Mouse (Mus musculus) kidney, adult 8-10 months (tissue): ENCODE data around the gene Ephx1.
"Not testable (repeated sequence)": the region's sequence is repeated elsewhere in the genome, so short reads cannot be mapped to it uniquely, and the experiment has no call there.

Source experiments
- DNase-seq, 2 experiments: peaks; one replicate each; pipeline ENCODE4 v3.0.0; 2022

Ephx1 gene

DNA sequence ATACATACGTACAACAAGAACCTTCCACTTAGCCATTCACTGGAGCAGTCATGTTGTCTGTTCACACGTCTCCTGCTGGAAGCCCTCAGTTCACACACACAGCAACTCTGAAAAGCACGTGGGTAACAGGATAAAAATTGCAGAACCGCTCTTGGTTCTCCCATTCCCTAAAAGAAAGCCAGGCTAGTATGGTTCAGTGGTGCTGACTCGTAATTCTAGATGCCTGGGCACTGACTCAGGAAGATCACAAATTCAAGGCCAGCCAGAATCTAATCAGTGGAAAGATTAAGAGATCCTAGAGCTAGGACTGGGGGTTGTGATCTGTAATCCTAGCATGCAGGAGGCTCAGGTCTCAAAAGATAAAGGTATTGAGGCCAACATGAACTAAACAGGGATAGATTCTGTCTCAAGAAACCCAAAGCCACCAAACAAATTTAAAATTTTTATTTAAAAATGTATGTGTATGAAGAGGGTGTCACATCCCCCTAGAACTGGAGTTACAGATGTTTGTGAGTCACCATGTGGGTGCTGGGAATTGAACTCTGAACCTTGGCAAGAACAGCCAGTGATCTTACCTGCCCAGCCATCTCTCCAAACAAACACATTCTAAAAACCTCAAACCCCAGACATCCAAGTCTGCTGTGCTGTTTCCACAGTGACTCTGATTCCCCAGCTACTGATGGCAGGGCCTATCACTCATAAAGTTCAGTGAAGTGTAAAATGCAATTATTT, at the start of gene Ephx1:
TSS of gene Ephx1 (minus strand) at position 149 of the 732 bp plus-strand sequence.
- DNase-seq, result no peak

DNA sequence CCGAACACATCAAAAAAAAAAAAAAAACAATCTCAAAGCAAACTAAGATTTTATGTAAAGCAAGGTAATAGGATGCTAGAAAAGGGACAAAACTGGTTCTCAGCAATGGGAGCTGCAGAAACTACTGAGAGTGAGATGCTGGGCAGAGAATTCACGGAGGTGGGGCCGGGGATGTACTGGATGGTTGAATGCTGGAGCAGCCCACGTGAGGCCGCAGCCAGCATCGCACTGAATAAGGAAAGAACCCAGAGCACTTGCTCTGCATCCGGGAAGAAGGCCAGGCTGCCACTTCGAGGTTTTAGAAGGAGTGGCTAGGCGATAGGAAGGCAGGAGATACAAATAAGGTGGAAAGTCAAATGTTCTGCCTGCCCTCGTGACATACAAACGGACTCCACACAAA, 49.0 kb upstream of the Ephx1 start:
- no peak for DNase-seq

DNA sequence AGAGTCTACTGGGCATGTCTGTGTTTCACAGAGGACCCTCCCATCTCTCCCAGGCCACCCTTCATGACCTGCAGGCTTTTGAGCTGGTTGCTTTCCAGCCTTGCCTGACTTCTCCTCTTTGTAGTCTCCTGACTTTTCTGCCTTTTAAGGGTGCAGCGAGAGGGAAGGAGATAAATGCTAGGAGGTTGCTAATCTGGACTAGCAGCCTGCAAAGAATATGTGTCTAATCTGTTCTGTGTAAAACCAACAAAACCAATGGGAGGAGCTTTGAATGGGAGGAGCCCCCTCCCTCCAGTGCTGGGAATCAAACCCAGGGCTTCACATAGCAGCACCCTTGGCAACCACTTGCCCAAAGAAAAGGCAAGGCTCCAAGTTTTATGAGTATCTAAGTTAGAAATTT, 47.6 kb upstream of the Ephx1 start:
- DNase-seq, result no peak

DNA sequence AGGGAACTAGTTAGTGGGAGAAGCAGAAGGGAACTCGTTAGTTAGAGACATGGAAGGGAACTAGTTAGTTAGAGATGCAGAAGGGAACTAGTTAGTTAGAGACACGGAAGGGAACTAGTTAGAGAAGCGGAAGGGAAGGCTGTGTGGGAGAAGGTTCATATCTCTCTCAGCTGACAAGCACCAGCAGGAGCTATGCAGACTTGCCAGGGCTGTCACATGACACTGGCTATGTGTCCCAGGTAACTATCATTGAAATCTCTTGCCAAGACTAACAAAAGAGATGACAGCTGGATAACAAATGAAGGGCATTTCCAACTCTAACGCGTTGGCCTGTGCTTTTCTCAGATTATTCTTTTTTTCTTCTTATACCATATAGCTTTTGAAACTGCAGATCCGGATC, 43.9 kb upstream of the Ephx1 start:
- no peak for DNase-seq

DNA sequence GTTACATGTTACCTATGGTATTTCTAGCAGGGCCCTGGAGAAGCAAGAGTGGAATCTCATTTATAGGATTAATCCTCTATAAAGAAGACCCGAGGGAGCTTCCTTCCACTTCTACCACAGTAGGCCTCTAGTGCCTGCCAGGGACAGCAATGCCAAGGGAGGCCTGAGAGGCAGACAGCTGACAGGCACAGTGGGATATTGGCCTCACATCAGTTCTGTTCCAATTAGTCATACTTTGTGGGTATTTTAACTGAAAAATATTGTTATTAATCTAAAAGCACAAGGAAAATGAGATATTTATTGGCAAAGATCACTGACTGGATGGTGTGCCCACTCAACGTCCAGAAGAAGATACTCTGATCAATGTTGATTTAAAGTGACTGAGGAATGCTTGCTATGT, 43.3 kb upstream of the Ephx1 start:
- no peak for DNase-seq

DNA sequence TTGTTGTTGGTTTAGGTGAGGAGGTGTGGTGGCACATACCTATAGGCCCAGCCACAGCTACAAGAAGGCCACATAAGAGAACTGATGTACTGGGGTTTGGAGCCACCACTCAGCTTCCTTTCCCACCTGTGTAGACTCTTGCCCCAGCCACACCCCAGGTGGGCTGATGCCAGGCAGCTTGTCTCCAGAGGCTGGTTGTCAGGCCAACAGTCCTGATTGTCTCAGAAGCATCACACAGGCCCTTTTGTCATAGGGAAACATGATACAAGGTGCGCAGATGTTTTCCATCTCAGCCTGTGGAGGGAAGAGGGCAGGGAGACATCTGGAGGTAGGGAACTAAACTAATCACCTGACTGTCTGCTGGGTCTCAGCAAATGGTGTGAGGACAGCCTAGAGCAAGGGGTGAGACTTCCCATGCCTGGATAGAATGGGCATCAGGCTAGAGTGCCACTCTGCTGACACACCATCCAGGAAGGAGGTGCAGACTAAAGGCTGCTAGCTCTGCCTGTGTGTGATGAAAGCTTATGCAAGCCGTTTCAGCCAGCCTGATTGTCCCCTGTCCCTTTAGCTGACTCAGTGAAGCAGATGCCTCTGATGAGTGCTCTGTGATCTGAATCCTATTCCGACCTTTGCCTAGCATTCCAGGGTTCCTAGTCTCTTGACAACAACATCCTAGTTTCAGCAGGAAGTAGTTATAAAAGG, 41.2 kb upstream of the Ephx1 start:
- no peak for DNase-seq

DNA sequence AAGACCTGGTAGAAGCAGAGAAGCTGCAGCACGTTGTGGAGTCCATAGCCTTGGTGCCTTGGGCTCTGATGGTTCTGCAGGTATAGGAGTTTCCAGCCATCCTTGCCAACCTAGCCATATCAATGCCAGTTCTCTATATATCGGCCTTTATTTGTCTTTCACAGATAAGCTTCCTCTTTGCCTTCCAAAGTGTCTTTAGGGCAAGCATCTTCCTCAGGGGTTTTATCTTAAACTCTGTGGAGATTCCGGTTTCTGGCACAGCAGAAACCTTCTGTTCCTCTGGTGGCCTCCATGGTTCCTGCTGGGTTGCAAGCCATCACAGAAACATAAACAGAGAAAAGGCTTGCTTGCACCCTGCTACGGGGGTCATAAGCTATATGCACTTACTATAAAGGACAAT, 32.2 kb upstream of the Ephx1 start:
- no peak for DNase-seq

DNA sequence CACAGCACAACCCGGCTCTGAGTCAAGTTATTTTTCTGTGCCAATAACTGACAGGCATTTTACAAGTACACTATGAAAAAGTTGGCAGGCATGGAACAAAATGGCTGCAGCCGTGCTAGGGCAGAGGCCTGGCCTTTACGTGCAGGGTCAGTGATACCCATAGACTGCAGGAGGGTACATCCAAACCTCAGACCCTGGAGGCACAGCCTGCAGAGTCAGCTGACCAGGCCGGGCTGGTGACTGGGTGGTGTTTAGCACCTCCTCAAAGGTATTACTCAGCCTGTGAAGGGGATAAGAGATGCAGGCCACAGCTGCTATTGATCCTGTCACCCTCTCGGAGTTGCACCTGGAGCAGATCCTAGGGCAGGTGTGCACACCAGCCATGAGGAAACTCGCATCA, 30.2 kb upstream of the Ephx1 start, which contains the start of gene 9130409I23Rik:
TSS of gene 9130409I23Rik (plus strand) at position 301 of the 400 bp plus-strand sequence.
- DNase-seq, result no peak

DNA sequence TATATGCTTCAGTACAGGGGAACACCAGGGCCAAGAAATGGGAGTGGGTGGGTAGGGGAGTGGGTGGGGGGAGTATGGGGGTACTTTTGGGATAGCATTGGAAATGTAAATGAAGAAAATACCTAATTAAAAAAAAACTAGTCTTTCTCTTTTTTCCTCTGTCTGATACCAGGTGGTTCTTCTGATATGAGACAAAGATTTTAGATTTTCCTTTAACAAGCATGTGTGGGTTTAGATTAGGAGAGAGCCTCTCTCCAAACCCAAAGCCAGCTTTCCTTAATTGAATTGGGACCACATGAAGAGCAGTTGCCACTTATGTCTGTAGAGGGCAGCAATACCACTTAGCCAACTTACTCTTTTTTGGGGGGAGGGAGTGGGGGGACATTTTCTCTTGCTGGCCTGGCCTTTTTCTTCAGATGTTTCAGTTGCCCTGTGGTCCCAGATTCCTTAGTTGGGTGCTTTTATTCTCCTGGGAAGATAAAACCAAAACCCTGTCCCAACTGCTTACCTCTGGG, 28.7 kb upstream of the Ephx1 start:
- no peak for DNase-seq

DNA sequence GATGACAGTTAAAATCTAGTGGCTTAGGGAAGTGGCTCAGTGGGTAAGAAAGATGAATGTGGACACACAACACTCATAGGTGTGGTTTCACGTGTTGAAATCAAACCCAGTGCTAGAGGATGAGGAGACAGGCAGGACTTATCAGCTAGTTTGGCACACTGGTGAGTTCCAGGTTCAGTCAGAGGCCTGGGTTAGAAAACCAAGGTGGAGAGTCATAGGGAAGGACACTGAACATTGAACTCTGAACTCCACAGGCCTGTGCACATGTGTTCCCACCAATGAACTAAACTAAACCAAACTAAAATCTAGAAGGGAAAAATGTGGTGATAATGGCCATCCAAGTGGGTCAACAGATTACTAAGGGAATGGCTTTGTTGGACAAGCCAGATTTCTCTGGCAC, 26.8 kb upstream of the Ephx1 start:
- DNase-seq, result no peak

DNA sequence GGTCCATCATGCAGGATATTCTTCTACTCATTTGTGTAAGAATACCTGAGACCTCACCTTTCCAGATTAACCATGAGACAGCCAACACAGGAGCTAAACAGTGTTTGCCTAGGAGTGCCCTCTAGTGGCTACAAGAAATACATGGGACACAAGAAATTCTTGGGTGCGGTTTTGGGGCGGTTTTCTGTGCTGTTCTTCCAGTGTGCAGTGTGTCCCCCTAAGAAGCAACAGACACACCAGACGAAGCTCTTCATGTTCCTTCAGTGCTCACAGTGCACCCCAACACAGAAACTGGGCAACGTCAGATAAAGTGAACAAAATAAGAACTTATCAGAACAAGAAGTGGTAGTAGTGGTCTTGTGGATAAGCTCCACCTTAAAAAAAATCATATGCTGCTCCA, 18.9 kb upstream of the Ephx1 start:
- DNase-seq, result peak in 1 of 2 experiments; percentile 22

DNA sequence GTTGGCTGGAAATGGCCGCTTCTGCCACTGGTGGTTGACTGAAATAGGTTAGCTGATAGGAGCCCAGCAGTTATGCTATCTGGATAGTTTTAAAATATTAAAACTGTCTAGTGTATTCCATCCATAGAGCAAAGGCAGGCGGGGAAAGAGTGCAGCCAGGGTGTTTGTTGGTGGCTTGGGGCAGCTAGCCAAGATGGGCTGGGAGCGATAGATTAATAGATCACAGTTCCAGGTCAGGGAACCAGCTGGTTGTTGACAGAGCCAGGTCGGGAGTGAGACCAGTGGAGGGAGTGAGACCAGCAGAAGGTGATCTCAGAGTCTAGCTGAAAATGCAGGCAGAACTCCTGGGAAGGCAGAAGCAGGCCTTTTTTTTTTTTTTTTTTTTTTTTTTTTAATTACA, 16.9 kb upstream of the Ephx1 start:
- no peak for DNase-seq

DNA sequence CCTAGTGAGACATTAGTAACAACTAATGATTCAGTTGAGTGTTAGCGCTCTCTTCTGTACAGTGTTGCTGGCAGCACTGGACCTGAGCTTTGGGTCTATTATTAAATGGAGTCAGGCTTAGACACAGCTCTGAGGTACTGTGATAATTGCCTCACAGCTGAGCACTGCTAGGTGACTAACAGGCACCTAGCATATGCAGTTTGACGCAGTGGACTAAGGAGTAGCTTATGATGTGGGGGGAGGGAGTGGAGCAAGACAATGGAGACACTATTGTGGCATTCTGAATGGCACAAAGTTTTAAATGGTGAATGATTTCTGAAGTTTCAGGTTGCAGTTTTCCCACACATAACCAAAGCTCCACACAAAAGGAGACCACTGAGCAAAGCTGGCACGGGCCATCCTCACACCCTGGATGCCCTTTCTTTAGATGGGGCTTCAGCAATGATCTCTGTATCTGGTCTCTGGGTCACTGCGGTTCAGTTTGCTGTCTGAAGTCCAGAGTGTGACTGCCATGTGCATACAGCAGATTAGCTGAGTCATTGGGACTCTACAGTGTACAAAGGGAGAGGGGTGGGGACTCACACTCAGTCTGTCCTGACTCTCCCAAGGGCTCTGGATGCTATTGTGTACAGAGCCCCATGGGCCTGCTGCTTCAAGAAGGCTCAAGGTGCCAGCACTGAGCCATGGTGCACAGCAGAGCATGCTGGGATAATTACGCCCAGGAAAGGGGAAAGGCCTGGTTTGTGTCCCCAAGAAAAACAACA, 14.5 kb upstream of the Ephx1 start:
- DNase-seq, result not testable (repeated sequence)

DNA sequence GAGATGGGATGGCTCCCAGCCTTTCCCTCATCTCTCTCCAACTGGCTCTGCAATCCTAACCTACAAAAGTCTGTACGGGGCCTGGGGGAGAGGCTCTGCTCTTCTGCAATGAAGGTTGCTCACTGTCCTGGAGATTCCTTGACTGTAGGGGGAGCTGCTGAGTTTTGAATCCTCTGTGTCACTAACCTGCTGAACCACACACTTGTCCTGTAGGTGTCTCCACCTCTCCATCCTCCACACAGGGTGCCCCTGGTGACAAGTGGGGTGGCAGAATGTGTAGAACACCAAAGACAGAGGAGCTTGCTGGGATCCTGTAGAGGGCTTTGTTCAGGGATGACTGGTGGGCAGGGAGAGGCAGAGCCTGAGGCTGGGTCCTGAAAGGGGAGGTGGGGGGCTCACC, 1.6 kb upstream of the Ephx1 start:
- DNase-seq, result peak; percentile 72 to 79

DNA sequence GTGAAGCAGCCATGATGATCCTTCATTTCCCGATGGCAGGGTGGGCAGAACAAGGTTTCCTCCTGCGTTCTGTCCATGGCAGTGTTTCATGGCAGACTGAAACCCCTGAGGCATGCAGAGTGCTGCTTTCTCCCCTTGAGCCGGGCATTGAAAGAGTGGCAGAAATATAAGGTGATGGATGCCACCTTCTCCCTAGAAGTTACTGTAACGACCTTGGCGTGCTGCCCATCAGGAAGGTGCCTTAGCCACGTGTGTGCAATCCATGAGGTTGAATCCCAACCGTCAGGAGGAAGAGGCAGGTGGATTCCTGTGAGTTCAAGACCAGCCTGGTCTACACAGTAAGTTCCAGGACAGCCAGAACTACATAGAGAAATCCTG, 773 bp upstream of the Ephx1 start:
- DNase-seq, result no peak

DNA sequence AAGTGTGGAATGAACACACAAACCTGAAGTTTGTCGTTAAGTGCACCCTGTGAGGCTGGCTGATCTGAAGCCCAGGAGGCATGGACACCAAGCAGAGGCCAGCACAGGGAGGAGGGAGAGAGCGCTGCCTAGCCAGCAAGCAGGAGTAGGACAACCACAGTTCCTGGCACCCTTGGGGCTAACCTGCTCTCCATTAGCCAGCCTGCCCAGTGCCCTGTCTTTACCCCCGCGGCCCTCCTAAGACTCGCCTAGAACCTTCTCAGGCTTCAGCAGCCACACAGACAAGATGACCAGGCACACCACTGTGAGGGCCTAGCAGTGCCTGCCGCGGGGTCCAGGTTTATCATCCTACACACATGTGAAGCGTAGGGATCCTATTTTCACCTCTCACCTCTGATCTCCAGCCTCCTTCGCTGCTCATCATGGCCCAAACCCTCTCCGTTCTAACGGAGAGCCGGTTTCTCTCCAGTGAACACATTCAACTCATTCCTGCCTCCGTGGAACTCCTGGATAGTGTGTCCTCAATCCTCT, 2.7 kb downstream of the Ephx1 start:
- DNase-seq, result no peak

DNA sequence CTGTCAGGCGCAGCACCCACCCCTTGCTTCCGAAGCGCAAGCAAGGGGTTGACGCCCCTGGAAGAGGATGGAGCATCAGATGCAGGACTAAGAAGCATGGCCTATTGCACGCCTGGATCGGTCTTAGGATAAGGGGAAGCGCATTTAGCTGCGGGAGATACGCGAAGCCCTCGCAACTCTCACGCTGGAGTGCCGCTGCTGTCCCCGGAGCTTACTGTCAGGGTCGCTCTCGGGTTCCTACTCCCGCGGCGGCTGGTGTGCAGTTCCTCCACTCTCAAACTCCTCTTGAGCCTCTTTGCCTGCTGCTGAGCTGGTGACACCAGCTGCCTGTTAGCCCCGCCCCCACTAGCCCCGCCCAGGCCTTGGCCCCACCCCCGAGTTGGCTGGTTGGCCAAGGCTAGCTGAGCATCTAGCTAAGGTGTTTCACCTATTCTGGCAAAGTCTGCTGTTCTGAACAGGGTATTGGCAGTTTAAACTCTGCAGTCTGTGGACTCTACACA, 3.4 kb downstream of the Ephx1 start:
- DNase-seq, result peak; percentile 91 to 93

DNA sequence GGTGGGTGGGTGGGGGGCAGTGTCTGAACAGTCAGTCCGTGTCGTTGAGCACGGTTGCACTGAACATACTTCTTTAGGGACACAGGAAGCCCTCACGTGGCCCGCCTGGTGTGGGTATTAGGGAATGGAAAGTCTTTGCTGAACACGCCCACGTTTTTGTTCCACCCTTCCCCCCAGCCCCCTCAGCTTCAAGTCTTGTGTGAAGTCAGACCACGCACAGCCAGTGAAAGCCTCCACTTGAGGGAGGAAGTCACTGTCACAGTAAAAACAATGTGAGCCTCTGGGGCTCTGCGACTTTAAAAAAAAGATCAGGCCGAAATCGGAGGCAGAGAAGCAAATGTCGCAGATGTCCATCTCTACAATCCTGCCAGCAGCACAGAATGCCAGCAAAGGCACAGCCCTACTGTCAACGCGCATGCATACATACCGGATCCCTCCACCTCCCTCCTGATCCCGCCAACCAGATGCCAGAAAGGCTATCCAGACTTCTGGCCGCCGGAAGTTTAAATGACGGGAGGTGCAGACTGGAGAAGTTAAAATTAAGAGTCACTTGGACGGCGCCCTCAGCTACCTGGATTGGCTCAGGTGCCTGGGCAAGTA, 4.1 kb downstream of the Ephx1 start:
- peak; percentile 88 to 89 for DNase-seq

DNA sequence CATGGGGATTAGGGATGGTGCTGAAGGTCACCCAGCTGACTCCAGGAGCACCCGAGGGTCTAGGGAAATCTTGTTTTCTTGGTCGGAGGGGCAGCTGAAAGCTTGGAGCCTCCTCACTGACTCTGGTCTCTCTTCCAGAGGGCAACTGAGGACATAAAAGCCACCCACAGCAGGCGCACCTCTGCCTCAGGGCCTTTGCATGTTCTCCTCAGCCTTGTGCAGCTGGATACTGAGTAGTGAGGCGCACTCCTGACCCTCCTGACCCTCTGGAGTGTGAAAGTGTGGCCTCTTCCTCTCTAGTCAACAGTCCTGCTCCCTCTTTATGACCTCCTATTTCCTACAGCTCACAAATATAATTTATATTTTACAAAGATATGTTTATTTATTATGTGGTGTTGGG, 4.7 kb downstream of the Ephx1 start:
- DNase-seq, result peak; percentile 19 to 38

DNA sequence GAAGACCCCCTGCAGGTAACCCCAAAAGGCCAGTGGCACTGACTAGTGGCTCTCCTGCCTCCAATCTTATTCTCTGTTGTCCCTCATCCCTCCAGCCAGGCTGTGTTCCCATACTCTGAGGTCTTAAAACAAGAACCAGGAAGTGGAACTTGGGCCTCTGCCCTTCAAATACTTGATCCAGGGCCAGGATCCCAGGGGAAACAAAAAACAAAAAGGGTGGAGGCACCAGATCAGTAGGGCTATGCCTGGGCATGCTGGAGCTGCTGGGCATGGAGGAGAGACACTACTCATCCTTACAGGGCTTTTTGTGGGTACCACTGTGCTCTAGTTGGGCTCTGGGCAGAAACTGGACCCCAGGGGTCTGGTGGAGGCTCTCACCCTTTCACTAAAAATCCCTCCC, 5.1 kb downstream of the Ephx1 start:
- peak; percentile 88 to 91 for DNase-seq

DNA sequence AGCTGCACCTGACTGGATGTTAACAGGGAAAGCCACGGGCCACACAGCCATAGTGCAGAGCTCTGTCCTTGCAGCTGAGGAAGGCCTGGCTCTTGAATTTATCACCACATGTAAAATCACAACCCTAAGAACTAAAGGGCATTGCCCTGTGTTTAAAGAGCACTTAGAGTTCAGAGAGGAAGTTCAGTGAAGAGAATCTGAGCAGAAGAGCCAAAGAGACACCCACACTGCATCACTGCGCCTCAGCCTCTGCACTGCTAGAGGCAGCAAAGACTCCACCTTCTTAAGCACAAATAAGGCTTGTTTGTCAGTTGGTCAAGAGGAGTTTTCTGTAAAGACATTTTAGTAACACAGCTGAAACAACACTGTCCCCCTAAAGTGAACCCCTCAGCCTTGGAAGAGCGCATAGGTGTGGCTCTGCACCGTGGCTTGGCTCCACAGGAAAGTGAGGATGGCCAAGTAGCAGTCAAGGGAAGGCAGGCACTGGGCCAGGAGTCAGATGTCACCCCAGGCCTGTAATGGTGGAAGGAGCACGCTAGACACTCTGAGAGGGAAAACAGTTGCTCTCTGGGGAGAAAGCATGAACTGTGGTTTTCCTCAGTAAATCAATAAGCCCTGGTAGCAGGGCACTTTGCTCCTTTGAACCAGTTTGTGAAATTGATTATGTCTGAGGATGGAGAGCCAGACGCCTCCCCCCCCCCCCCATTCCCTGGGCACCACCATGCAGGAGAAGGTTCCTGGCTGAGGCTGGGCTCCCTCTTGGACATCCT, 5.8 kb downstream of the Ephx1 start:
- DNase-seq, result peak; percentile 59 to 63

DNA sequence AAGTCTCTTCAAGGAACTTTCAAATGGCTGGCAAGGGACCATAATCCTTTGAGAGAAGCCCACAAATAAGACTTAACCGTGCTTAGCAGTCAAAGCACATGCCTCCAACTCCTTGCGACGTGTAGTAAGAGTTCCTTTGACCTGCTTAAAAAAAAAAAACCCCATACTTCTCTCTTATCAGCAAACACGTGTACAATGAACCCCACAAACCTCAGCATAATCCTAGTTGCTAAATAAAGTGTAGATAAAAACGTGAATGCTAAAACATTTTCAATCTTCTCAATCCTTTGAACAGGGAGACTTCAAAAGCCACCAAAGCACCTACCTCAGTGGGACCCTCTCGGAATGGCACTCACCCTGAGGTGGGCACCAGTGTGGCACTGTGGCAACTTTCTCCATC, 7.3 kb downstream of the Ephx1 start:
- no peak for DNase-seq
